Mouse (Mus musculus) liver, embryonic 14.5 days (tissue): ENCODE results near the gene Olig3. TPM values are rescaled to one million over a fixed set of nuclear protein-coding genes. Genes with fewer than 3 reads are reported as not detected.

ENCODE experiments used
- ATAC-seq: fragments of 200-750 bp; cut with Nextera tagmentation; 2 replicates; pipeline ENCODE4 v1.8.0; 2017; ENCODE audit warnings: moderate number of reproducible peaks, mild to moderate bottlenecking, moderate library complexity; ENCODE audit not compliant: insufficient read depth
- DNase-seq, 3 experiments: peaks; one replicate each; pipeline ENCODE4 v3.0.0-alpha.2; 2012 to 2013; ENCODE audit warnings: low read depth in 3 of 3, low spot score in 3 of 3
- H3K27ac ChIP-seq: fragments of 300-500 bp; sonication (generic); 2 replicates; pipeline ENCODE4 v1.5.1; 2014; ENCODE audit warnings: moderate library complexity, mild to moderate bottlenecking, control low read depth, inconsistent platforms
- H3K27me3 ChIP-seq: fragments of 300-500 bp; sonication (generic); 2 replicates; pipeline ENCODE4 v1.6.1; 2014; ENCODE audit warnings: mild to moderate bottlenecking, low read length, moderate library complexity; ENCODE audit not compliant: control insufficient read depth, insufficient read depth
- H3K36me3 ChIP-seq: fragments of 300-500 bp; sonication (generic); replicated peaks from 2 replicates; pipeline ENCODE4 v1.6.1; 2014; ENCODE audit warnings: low read depth; ENCODE audit not compliant: control insufficient read depth, insufficient read depth
- H3K4me1 ChIP-seq, 2 experiments: fragments of 200-500 bp in 1 of 2; fragments of 300-500 bp in 1 of 2; sonication (generic) in 1 of 2; replicated peaks; 2 replicates each; pipeline ENCODE4 v1.6.1; 2012 to 2014; ENCODE audit warnings: antibody characterized with exemption in 1 of 2, inconsistent platforms in 1 of 2, low read length in 1 of 2; ENCODE audit not compliant: control insufficient read depth in 2 of 2, insufficient read depth in 2 of 2
- H3K4me2 ChIP-seq: fragments of 300-500 bp; sonication (generic); 2 replicates; pipeline ENCODE4 v1.6.1; 2014; ENCODE audit warnings: low read depth, mild to moderate bottlenecking, control low read depth, moderate library complexity
- H3K4me3 ChIP-seq, 2 experiments: fragments of 200-500 bp in 1 of 2; fragments of 300-500 bp in 1 of 2; sonication (generic) in 1 of 2; 2 replicates each; pipeline ENCODE4 v1.5.1; 2012 to 2014; ENCODE audit warnings: low read depth in 2 of 2, low read length in 2 of 2, mild to moderate bottlenecking in 2 of 2, control low read depth in 1 of 2, inconsistent platforms in 1 of 2, moderate library complexity in 1 of 2; ENCODE audit not compliant: insufficient read depth in 1 of 2
- H3K9ac ChIP-seq: fragments of 300-500 bp; sonication (generic); replicated peaks from 2 replicates; pipeline ENCODE4 v1.6.1; 2014; ENCODE audit warnings: mild to moderate bottlenecking, control low read depth, moderate library complexity
- H3K9me3 ChIP-seq: fragments of 300-500 bp; sonication (generic); 2 replicates; pipeline ENCODE4 v1.6.1; 2016; ENCODE audit warnings: low read length, mixed read lengths; ENCODE audit not compliant: control insufficient read depth
- CTCF ChIP-seq: IDR thresholded peaks from 2 replicates; pipeline ENCODE4 v1.5.1; 2016; ENCODE audit warnings: antibody characterized with exemption, low read depth, control low read depth
- EP300 ChIP-seq: IDR thresholded peaks from 2 replicates; pipeline ENCODE4 v1.6.1; 2016; ENCODE audit warnings: antibody characterized with exemption, low read depth
- WGBS: fragments of 180-500 bp; shearing (Covaris S2); extraction: QIAGEN DNeasy Blood & Tissue Kit; methylation state at CpG from one replicate; pipeline ENCODE4 v1.1.7; 2014; ENCODE audit not compliant: insufficient replicate concordance; 5-methylcytosine and 5-hydroxymethylcytosine counted together
- polyA plus RNA-seq, 2 experiments: library from polyadenylated mRNA; depleted of rRNA in 1 of 2; stranded (reverse) in 1 of 2; unstranded in 1 of 2; fragments of >200 nt; fragmentation: Nextera tagmentation in 1 of 2; extraction: Ambion mirVana in 1 of 2; gene quantifications; 2 replicates each; pipeline versions ENCODE4 v1.2.1 to v1.2.3; 2012 to 2014

Olig3 gene
- polyA plus RNA-seq, 2 experiments, result not detected

DNA sequence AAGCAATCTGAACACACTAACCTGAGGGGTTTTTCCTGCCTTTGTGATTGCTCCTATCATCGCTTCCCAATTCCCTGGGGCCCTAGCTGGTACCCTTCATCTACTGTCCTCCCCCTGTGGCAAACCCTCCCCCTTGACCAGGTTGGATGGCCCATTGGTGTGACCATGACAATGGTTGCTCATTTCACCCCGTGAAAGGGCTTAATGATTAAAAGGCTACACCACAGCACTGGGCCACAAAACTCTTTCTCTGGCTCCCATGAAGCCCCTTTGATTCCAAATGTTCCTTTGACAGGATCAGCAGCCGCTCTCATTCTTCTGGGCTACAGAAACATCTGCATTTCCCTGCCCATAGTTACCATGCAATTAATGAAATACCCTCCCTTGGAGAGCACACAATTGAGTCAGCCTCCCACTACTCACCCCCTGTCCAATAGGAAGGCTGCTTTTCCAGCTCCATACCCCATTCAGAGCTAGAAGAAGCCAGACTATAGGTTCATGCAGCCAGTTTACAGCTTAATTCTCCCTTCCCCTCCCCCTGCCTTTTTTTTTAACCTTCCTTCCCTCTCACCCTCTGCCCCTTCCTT, 27.0 kb upstream of the Olig3 start:
- Histone ChIP-seq H3K9me3 (no peaks in the 10 kb centered on the region), H3K27ac (no peak overlapping the region), H3K27me3 (no peaks in the 10 kb centered on the region), H3K4me3 (no peak overlapping the region), H3K4me1 (no peaks in the 10 kb centered on the region), H3K36me3 (no peaks in the 10 kb centered on the region), H3K9ac (no peak overlapping the region), H3K4me2 (no peak overlapping the region)
- WGBS, result 51% methylated on average over 3 of the region's 3 CpGs
- ATAC-seq, result no peak
- TF ChIP-seq CTCF (no peak), EP300 (no peak)
- no peak for DNase-seq

DNA sequence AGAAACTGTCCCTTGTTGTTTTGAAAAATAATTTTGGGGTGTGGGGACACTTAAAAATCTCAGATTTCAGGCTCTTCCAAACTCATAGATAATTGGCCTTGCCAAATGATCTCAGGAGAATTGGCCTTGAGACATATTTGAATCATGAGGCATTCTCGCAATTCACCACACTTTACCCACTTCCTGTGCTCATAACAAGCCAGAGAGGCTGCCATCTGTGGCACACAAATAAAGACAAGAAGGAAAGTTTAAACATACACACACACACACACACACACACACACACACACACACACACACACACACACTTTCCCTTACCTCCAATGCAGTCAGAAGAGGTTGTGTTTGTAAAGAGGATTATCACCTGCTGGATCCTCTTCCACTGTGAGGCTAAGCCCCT, 22.9 kb upstream of the Olig3 start:
- Histone ChIP-seq H3K9ac (no peak overlapping the region), H3K9me3 (no peaks in the 10 kb centered on the region), H3K4me3 (no peak overlapping the region), H3K36me3 (no peaks in the 10 kb centered on the region), H3K27ac (no peak overlapping the region), H3K27me3 (no peaks in the 10 kb centered on the region), H3K4me1 (no peaks in the 10 kb centered on the region), H3K4me2 (no peak overlapping the region)
- ATAC-seq (no peak), DNase-seq (no peak)
- 32% methylated on average over 1 of the region's 1 CpGs for WGBS
- TF ChIP-seq EP300, result no peak
- no peak for TF ChIP-seq CTCF

DNA sequence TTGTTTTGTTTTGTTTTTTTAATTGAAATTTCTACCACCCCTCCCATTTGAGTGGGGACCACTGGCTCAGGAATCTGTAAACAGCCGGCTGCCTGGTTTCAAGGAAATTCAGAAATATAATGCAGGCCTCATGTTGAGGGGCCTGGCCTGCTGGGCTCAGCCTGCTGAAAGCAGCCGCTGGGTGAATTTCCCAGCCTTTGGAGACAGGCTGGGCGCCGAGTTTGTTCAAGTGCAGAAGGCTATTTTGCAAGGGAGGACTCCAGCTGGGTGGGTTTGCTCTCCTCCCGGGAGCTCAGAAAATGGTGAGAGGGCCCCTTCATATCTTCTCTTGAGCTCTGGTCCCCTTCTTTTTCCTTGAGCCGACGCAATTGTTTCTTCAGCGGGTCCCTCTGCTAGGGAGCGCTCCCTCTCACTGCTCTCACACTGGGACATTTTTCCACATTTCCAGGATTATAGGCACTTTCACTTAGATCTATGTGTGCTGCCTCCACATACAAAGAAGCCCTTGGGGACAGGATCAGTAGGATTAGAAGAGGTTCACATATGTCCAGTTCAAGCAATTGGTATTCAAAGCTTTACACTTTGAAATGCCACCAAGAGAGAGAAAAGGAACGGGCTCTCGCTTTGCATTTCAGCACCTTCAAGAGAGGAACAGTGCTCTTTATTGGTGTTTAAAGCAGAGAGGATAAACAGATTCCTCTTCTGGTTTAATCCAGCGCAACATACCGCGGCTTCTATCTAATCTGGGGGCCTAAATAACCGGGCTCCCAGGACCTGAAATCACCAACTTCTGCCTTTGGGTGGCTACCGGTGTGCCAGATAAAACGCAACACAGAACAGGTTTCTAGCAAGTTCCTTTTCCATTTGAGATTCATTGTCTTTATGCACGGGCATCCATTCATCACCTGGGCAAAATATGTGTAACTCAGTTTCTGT, 17.4 kb upstream of the Olig3 start:
- DNase-seq, result no peak
- WGBS, result 11% methylated on average over 18 of the region's 18 CpGs

DNA sequence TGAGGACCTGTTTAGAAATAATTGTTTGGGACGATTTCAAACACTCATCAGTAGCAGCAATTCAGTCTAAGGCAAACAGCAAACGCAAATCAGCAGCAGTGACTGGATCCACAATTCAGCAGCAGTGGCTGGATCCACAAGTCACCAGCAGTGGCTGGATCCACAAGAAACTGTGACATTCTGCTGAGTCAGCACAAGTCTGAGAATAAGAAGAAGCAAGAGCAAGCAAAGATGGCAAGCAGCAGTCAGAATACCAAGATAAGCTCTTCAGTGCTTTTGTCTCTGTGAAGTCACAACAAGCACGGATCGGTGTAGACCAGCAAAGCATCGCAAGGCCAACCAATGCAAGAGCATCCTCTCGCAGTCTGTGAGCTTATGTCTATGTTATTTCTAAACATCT, 12.3 kb upstream of the Olig3 start:
- 66% methylated on average over 6 of the region's 6 CpGs for WGBS
- Histone ChIP-seq H3K9ac (no peak overlapping the region), H3K9me3 (no peaks in the 10 kb centered on the region), H3K4me2 (no peak overlapping the region), H3K4me1 (no peaks in the 10 kb centered on the region), H3K27me3 (no peaks in the 10 kb centered on the region; the same call in none of the 2 replicates), H3K4me3 (no peak overlapping the region), H3K27ac (no peak overlapping the region), H3K36me3 (no peaks in the 10 kb centered on the region)
- no peak for ATAC-seq
- no peak for DNase-seq
- TF ChIP-seq CTCF (no peak), EP300 (no peak)

More for the DNA sequence above, 17.4 kb upstream of the Olig3 start:
- Histone ChIP-seq H3K36me3 (no peaks in the 10 kb centered on the region), H3K4me2 (no peak overlapping the region), H3K9ac (no peak overlapping the region), H3K4me1 (no peaks in the 10 kb centered on the region), H3K27ac (no peak overlapping the region), H3K4me3 (no peak overlapping the region), H3K9me3 (no peaks in the 10 kb centered on the region), H3K27me3 (no peaks in the 10 kb centered on the region; the same call in 1 of the 2 replicates)
- TF ChIP-seq CTCF (no peak), EP300 (no peak)
- no peak for ATAC-seq

DNA sequence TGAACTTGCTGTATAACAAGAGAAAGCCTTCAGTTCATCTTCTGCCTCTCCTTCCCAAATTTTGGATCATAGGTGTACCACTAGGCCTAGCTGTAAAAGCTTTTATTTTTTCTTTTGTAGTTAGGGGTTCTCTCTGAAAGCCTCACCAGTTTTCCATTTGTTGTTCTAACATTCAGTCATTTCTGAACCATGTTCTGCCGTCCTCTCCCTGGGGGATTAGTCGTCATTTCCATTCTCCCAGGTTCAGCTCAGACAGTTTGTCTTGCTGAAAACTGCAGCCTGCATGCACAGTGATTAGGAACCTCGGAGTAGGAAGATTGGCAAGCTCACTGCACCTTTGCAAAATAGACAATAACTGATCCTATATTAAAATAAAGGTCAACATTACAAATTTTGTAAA, 7.0 kb upstream of the Olig3 start:
- Histone ChIP-seq H3K9ac (no peak overlapping the region), H3K4me2 (no peak overlapping the region), H3K27ac (no peak overlapping the region), H3K36me3 (no peaks in the 10 kb centered on the region), H3K4me3 (no peak overlapping the region), H3K9me3 (no peaks in the 10 kb centered on the region), H3K27me3 (peaks cover 30% of the 10 kb centered on the region), H3K4me1 (no peaks in the 10 kb centered on the region)
- no peak for ATAC-seq
- DNase-seq, result no peak
- WGBS, result 32% methylated on average over 3 of the region's 3 CpGs
- no peak for TF ChIP-seq EP300
